Mouse (Mus musculus): ENCODE results near the gene Snx21. TPM values are rescaled to one million over a fixed set of nuclear protein-coding genes. Genes with fewer than 3 reads are reported as not detected.

Snx21 gene
- polyA plus RNA-seq (2015; fragmentation: Nextera tagmentation; extraction: Ambion mirVana) = 22.7 and 25.2 TPM in 2 replicates

DNA sequence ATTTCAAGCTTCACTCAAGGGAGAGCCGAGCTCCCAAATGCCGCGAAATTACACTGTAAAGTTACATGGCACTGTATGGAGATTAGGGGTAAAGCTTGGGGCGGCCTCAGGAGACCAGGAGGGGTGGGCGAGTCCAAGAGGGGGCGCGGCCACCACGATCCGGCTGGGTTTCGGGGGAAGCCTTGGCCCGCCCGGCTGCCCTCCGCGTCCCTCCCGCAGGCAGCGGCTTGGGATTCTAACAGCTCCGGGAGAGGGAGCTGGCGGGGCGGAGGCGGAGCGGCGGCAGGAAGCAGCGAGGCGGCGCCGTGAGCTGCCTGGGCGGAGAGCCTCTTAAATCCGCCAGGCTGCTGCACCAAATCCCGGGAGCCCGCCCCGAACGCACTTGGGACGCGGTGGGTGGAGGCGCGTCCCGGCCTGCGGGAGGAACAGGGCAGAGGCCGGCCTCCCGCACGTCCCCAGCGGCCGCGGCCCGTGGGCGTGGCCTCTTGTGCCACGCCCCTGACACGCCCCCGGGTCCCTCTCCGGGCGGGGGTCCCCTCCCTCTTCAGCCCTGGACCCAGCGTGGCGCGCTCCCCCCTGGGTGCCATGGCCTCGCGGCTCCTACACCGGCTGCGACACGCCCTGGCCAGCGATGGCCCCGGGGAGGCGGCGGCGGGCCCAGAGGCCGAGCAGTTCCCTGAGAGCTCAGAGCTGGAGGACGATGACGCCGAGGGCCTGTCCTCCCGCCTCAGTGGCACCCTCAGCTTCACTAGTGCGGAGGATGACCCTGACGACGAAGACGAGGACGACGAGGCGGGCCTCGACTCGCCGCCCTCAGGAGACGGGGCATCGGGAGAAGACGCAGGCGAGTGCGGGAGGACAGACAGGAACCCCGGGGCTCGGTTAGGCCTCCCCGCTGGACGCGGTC lies at the start of gene Snx21:
Gene Snx21, plus strand, starts transcription at position 343 of the 907 bp plus-strand sequence.
- Histone ChIP-seq H3K27me3 (ENCODE audit: insufficient read depth, low read length) (no peaks in the 10 kb centered on the region), H3K9me3 (ENCODE audit: low read length) (no peaks in the 10 kb centered on the region), H3K9ac (replicated peaks; ENCODE audit: low read length) (peak within 1 kb of the TSS; percentile 85), H3K36me3 (ENCODE audit: insufficient read depth, low read length) (peaks cover 3% of the 10 kb centered on the region; the same call in 1 of the 2 replicates), H3K4me1 (ENCODE audit: insufficient read depth, low read length) (peaks cover 25% of the 10 kb centered on the region), H3K4me3 (ENCODE audit: low read length) (peak within 1 kb of the TSS; percentile 69), H3K4me2 (replicated peaks; ENCODE audit: low read depth, low read length) (peak within 1 kb of the TSS; percentile 88), H3K27ac (ENCODE audit: low read length) (peak within 1 kb of the TSS; percentile 91)
- peak; percentile 94 for ATAC-seq (ENCODE audit: low FRiP score, low TSS enrichment)
- under 1% methylated on average over 80 of the region's 89 CpGs for WGBS

DNA sequence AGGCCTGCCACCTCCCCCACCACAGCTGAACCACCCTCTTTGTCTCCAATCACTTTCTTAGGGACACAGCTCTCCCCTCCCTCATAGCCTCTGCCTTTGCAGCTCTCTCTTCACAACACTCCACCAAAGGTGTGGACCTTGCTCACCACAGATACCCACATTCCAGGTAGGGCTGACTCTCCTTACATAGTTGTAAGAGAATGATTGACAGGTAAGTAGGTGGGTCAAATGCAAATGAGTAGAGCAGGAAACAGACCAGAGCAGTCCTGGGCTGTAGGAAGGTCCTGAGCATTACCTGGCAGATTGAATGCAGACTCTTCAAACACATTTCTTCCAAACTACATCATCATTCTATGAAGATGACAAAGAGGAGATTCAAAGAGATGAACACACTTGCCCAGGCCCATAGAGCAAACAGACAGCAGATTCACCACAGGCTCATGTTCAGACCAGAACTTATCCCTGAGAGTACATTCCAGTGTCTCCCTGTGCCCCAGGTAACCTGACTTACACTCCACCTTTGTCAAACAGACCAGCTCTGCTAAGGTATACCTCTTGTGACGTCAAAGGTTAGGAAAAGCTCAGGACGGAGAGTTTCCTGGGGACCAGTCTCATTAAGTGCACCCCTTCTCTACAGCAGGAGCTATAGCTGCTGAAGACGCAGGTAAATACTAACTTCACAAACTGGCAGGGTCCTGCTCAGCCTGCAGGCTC lies 48.1 kb upstream of the Snx21 start:
- Histone ChIP-seq H3K27ac (ENCODE audit: low read length) (no peak overlapping the region), H3K9ac (replicated peaks; ENCODE audit: low read length) (no peak overlapping the region), H3K9me3 (ENCODE audit: low read length) (no peaks in the 10 kb centered on the region), H3K27me3 (ENCODE audit: insufficient read depth, low read length) (no peaks in the 10 kb centered on the region), H3K4me2 (replicated peaks; ENCODE audit: low read depth, low read length) (no peak overlapping the region), H3K4me1 (ENCODE audit: insufficient read depth, low read length) (no peaks in the 10 kb centered on the region), H3K36me3 (ENCODE audit: insufficient read depth, low read length) (no peaks in the 10 kb centered on the region), H3K4me3 (ENCODE audit: low read length) (no peak overlapping the region)
- 73% methylated on average over 3 of the region's 3 CpGs for WGBS
- ATAC-seq (ENCODE audit: low FRiP score, low TSS enrichment) = peak; percentile 59

DNA sequence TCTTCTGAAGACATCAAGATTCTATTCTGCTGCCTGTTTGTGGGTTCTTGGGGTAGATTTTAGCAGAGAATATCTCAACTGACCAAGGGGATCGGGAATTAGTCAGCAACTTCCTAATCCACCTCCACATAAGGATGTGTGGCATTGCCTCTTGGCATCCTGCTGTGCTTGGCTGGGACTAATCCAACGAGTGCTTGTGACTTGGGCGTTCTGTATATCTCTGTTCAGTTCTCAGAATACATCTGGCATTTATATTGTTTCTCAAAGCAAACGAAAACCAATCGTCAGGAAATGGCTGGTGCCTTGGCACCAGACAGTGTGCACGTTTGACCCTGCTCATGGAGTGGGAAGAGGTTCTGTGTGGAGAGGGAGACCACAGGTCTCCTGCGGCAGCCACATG lies 45.7 kb upstream of the Snx21 start:
- ATAC-seq (ENCODE audit: low FRiP score, low TSS enrichment) = no peak
- Histone ChIP-seq H3K27ac (ENCODE audit: low read length) (no peak overlapping the region), H3K9ac (replicated peaks; ENCODE audit: low read length) (no peak overlapping the region), H3K4me1 (ENCODE audit: insufficient read depth, low read length) (peaks cover under 1% of the 10 kb centered on the region; the same call in 1 of the 2 replicates), H3K9me3 (ENCODE audit: low read length) (no peaks in the 10 kb centered on the region), H3K4me3 (ENCODE audit: low read length) (no peak overlapping the region), H3K27me3 (ENCODE audit: insufficient read depth, low read length) (no peaks in the 10 kb centered on the region), H3K36me3 (ENCODE audit: insufficient read depth, low read length) (no peaks in the 10 kb centered on the region), H3K4me2 (replicated peaks; ENCODE audit: low read depth, low read length) (no peak overlapping the region)
- WGBS = 71% methylated on average over 7 of the region's 7 CpGs

DNA sequence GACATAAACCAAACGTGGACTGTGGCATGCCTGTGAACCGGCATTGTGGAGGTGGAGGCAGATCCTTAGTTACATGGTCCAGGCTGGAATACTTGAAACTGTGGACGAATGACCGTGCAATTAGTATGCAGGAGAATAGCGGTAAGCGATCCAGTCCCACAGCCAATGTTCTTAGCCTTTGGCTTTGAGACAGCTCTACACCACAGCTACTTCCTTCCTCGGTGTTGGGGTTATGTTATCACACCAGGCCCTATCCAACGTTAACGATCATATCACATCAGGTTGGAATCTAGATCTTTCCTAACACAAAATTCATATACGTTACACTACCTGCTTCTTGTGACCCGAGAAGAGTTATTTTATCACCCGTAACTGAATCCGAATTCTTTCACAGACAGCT lies 40.6 kb upstream of the Snx21 start:
- Histone ChIP-seq H3K4me3 (ENCODE audit: low read length) (peak overlapping the region; percentile 91), H3K4me2 (replicated peaks; ENCODE audit: low read depth, low read length) (peak overlapping the region; percentile 91), H3K27ac (ENCODE audit: low read length) (no peak overlapping the region), H3K36me3 (ENCODE audit: insufficient read depth, low read length) (peaks cover 14% of the 10 kb centered on the region; the same call in 1 of the 2 replicates), H3K27me3 (ENCODE audit: insufficient read depth, low read length) (no peaks in the 10 kb centered on the region), H3K9me3 (ENCODE audit: low read length) (no peaks in the 10 kb centered on the region), H3K9ac (replicated peaks; ENCODE audit: low read length) (peak overlapping the region; percentile 96), H3K4me1 (ENCODE audit: insufficient read depth, low read length) (peaks cover 15% of the 10 kb centered on the region)
- 61% methylated on average over 13 of the region's 13 CpGs for WGBS
- no peak for ATAC-seq (ENCODE audit: low FRiP score, low TSS enrichment)

DNA sequence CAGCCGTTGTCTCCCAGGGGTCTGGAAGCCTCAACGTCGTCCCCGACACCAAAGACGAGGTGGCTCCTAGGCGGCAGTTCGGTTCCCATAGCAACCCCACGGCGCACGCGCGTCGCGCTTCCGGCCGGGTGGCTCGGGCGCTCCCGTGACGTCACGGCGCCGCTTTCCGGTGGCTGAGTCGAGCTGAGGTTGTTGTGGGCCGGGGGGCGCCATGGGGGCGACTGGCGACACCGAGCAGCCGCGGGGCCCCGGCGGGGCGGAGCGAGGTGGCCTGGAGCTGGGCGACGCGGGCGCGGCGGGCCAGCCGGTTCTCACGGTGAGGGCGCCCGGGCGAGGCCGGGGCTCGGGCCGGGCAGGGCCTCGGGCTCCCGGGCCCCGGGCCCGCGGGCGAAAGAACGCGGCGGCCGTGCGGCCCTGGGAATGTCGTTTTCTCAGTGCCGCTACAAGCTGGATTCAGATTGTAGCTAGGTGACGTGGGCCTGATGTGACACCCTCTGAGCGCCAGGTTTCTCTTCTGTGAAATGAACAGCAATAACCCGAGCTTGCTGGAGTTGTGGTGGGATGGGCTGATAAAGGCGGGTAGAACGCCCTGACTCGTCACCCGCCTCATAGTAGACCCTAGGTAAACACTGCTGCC lies 39.7 kb upstream of the Snx21 start, which contains the start of the genes Wfdc3 and Dnttip1:
Gene Wfdc3, minus strand, starts transcription at position 89 of the 637 bp plus-strand sequence.
Gene Dnttip1, plus strand, starts transcription at position 141 of the 637 bp plus-strand sequence.
- H3K9ac ChIP-seq (replicated peaks; ENCODE audit: low read length) = peak within 1 kb of the TSS; percentile 96
- no peaks in the 10 kb centered on the region for H3K27me3 ChIP-seq (ENCODE audit: insufficient read depth, low read length)
- peak; percentile 88 for ATAC-seq (ENCODE audit: low FRiP score, low TSS enrichment)
- peaks cover 22% of the 10 kb centered on the region; the same call in 1 of the 2 replicates for H3K36me3 ChIP-seq (ENCODE audit: insufficient read depth, low read length)
- under 1% methylated on average over 70 of the region's 70 CpGs for WGBS
- H3K4me1 ChIP-seq (ENCODE audit: insufficient read depth, low read length) = peaks cover 15% of the 10 kb centered on the region
- H3K9me3 ChIP-seq (ENCODE audit: low read length) = no peaks in the 10 kb centered on the region
- peak within 1 kb of the TSS; percentile 91 for H3K4me3 ChIP-seq (ENCODE audit: low read length)
- peak within 1 kb of the TSS; percentile 74 for H3K27ac ChIP-seq (ENCODE audit: low read length)
- peak within 1 kb of the TSS; percentile 91 for H3K4me2 ChIP-seq (replicated peaks; ENCODE audit: low read depth, low read length)

DNA sequence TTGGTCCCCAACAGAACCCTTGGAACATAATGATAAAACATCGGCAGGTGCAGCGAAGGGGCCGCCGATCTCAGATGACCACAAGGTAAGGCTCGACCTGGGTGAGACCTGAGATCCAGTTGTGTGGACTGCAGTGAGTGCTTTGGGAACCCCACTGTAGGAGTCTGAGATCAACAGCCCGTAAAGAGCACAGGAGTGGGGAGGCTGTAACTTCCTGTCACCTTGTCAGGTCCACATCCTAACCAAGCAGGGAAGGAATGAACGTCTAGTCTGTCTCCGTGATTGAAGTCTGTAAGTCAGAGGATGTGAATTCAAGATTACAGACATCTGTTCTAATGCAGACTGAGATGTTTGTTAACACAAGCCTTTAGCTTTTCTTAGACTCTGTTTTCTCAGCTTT lies 38.9 kb upstream of the Snx21 start:
- Histone ChIP-seq H3K4me2 (replicated peaks; ENCODE audit: low read depth, low read length) (peak overlapping the region; percentile 91), H3K9ac (replicated peaks; ENCODE audit: low read length) (peak overlapping the region; percentile 96), H3K4me3 (ENCODE audit: low read length) (peak overlapping the region; percentile 91), H3K27me3 (ENCODE audit: insufficient read depth, low read length) (no peaks in the 10 kb centered on the region), H3K4me1 (ENCODE audit: insufficient read depth, low read length) (peaks cover 15% of the 10 kb centered on the region), H3K36me3 (ENCODE audit: insufficient read depth, low read length) (peaks cover 26% of the 10 kb centered on the region; the same call in 1 of the 2 replicates), H3K9me3 (ENCODE audit: low read length) (no peaks in the 10 kb centered on the region), H3K27ac (ENCODE audit: low read length) (no peak overlapping the region)
- no peak for ATAC-seq (ENCODE audit: low FRiP score, low TSS enrichment)
- 34% methylated on average over 8 of the region's 8 CpGs for WGBS

DNA sequence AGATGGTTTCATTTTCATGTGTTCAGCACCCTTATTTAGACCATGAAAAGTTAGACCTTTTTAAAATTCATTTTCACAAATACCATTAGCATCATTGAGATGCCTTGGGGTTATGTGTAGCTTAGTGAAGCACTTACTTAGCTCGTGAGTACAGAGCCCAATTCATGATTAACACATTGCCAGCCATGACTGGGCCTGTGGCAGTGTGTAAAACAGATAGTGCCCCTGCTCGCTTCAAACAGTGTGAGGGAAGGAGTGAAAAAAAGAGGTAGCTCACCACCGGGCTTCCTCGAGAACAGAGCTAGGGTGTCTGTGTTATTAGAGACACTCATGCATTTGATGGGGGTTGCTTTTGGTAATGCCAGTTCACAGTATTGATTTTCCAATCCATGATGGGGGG lies 37.4 kb upstream of the Snx21 start:
- WGBS = 83% methylated on average over 4 of the region's 4 CpGs
- Histone ChIP-seq H3K36me3 (ENCODE audit: insufficient read depth, low read length) (peaks cover 34% of the 10 kb centered on the region), H3K4me3 (ENCODE audit: low read length) (no peak overlapping the region), H3K27me3 (ENCODE audit: insufficient read depth, low read length) (no peaks in the 10 kb centered on the region), H3K27ac (ENCODE audit: low read length) (no peak overlapping the region), H3K4me1 (ENCODE audit: insufficient read depth, low read length) (peaks cover 15% of the 10 kb centered on the region), H3K9ac (replicated peaks; ENCODE audit: low read length) (no peak overlapping the region), H3K9me3 (ENCODE audit: low read length) (no peaks in the 10 kb centered on the region), H3K4me2 (replicated peaks; ENCODE audit: low read depth, low read length) (no peak overlapping the region)
- no peak for ATAC-seq (ENCODE audit: low FRiP score, low TSS enrichment)

DNA sequence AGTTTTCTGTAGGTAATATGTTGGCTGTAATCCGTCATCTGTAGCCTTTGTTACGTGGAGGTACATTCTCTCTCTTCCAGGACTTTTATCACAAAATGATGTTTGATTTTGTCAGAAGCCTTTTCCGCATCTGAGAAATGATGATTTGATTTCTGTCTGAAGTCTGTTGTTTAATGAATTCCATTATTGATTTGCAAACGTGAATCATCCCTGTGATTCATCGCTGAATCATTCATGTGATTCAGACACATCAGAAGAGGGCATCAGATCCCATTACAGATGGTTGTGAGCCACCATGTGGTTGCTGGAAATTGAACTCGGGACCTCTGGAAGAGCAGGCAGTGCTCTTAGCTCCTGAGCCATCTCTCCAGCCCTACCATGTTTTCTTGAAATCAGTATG lies 36.6 kb upstream of the Snx21 start:
- no peak for ATAC-seq (ENCODE audit: low FRiP score, low TSS enrichment)
- Histone ChIP-seq H3K27ac (ENCODE audit: low read length) (no peak overlapping the region), H3K9me3 (ENCODE audit: low read length) (no peaks in the 10 kb centered on the region), H3K36me3 (ENCODE audit: insufficient read depth, low read length) (peaks cover 35% of the 10 kb centered on the region), H3K27me3 (ENCODE audit: insufficient read depth, low read length) (no peaks in the 10 kb centered on the region), H3K4me2 (replicated peaks; ENCODE audit: low read depth, low read length) (no peak overlapping the region), H3K9ac (replicated peaks; ENCODE audit: low read length) (no peak overlapping the region), H3K4me1 (ENCODE audit: insufficient read depth, low read length) (peaks cover 15% of the 10 kb centered on the region), H3K4me3 (ENCODE audit: low read length) (no peak overlapping the region)
- 90% methylated on average over 6 of the region's 6 CpGs for WGBS

DNA sequence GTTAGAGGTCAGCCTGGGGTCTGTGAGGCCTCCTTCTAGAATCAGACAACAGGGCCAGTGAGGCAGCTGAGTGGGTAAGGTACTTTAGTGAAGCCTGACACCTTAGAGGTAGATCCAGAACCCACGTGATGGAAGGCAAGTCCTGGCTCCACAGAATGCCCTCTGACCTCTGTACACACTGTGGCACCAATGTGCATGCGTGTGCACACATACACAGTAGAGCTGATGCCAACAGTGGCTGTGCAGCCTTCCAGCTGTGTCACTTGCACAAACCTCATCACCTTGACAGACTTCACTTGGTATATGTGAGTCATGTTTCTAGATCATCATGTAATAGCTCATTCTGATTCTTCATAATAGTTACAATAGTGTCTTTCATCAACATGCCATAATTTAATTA lies 33.2 kb upstream of the Snx21 start:
- Histone ChIP-seq H3K4me3 (ENCODE audit: low read length) (no peak overlapping the region), H3K4me1 (ENCODE audit: insufficient read depth, low read length) (no peaks in the 10 kb centered on the region), H3K9ac (replicated peaks; ENCODE audit: low read length) (no peak overlapping the region), H3K4me2 (replicated peaks; ENCODE audit: low read depth, low read length) (no peak overlapping the region), H3K27ac (ENCODE audit: low read length) (no peak overlapping the region), H3K27me3 (ENCODE audit: insufficient read depth, low read length) (no peaks in the 10 kb centered on the region), H3K9me3 (ENCODE audit: low read length) (no peaks in the 10 kb centered on the region), H3K36me3 (ENCODE audit: insufficient read depth, low read length) (peaks cover 69% of the 10 kb centered on the region)
- WGBS = 91% methylated on average over 2 of the region's 2 CpGs
- no peak for ATAC-seq (ENCODE audit: low FRiP score, low TSS enrichment)

All from kidney, embryonic 16.5 days (tissue).